Mouse (Mus musculus) kidney, postnatal 0 days (tissue): ENCODE results near the gene Bdh1. TPM values are rescaled to one million over a fixed set of nuclear protein-coding genes. Genes with fewer than 3 reads are reported as not detected.

Source experiments
- ATAC-seq: fragments of 200-750 bp; cut with Nextera tagmentation; replicated peaks from 2 replicates; pipeline ENCODE4 v1.8.0; 2017; ENCODE audit warnings: low read depth, moderate number of reproducible peaks, moderate TSS enrichment, moderate library complexity; ENCODE audit not compliant: low FRiP score
- DNase-seq: peaks from one replicate; pipeline ENCODE4 v3.0.0-alpha.2; 2016; ENCODE audit warnings: low spot score
- H3K27ac ChIP-seq: fragments of 300-500 bp; sonication (generic); 2 replicates; pipeline ENCODE4 v1.5.1; 2014; ENCODE audit warnings: mild to moderate bottlenecking
- H3K27me3 ChIP-seq: fragments of 300-500 bp; sonication (generic); 2 replicates; pipeline ENCODE4 v1.6.1; 2014; ENCODE audit warnings: low read length, mixed read lengths; ENCODE audit not compliant: insufficient read depth
- H3K36me3 ChIP-seq: fragments of 300-500 bp; sonication (generic); 2 replicates; pipeline ENCODE4 v1.6.1; 2014; ENCODE audit warnings: low read length, mixed read lengths; ENCODE audit not compliant: insufficient read depth
- H3K4me1 ChIP-seq: fragments of 300-500 bp; sonication (generic); replicated peaks from 2 replicates; pipeline ENCODE4 v1.6.1; 2014; ENCODE audit warnings: antibody characterized with exemption, low read length, mixed read lengths; ENCODE audit not compliant: insufficient read depth
- H3K4me2 ChIP-seq: fragments of 300-500 bp; sonication (generic); 2 replicates; pipeline ENCODE4 v1.6.1; 2014; ENCODE audit warnings: mild to moderate bottlenecking, low read length, moderate library complexity, mixed read lengths
- H3K4me3 ChIP-seq: fragments of 300-500 bp; sonication (generic); replicated peaks from 2 replicates; pipeline ENCODE4 v1.5.1; 2014; ENCODE audit warnings: low read depth, low read length
- H3K9ac ChIP-seq: fragments of 300-500 bp; sonication (generic); 2 replicates; pipeline ENCODE4 v1.6.1; 2014; ENCODE audit warnings: low read depth, low read length
- H3K9me3 ChIP-seq: fragments of 300-500 bp; sonication (generic); replicated peaks from 2 replicates; pipeline ENCODE4 v1.6.1; 2016; ENCODE audit warnings: low read length, inconsistent platforms, mixed read lengths
- CTCF ChIP-seq: IDR thresholded peaks from 2 replicates; pipeline ENCODE4 v1.5.1; 2016; ENCODE audit warnings: antibody characterized with exemption, low read depth, mild to moderate bottlenecking, moderate library complexity
- WGBS: fragments of 180-500 bp; shearing (Covaris S2); extraction: QIAGEN DNeasy Blood & Tissue Kit; methylation state at CpG from one replicate; pipeline ENCODE4 v1.1.7; 2014; 5-methylcytosine and 5-hydroxymethylcytosine counted together
- polyA plus RNA-seq: library from polyadenylated mRNA; unstranded; fragments of >200 nt; fragmentation: Nextera tagmentation; extraction: Ambion mirVana; gene quantifications from 2 replicates; pipeline ENCODE4 v1.2.1, GENCODE M21; 2015

Bdh1 gene
- polyA plus RNA-seq, 1 experiment from 2014 or later, result 88.8 TPM

- Histone ChIP-seq H3K4me2 (no peak overlapping the region), H3K27me3 (0 out of 2 replicates have a peak, but pooled peaks cover 5% of the 10 kb centered on the region), H3K4me3 (no peak overlapping the region), H3K4me1 (peaks cover 12% of the 10 kb centered on the region), H3K36me3 (no peaks in the 10 kb centered on the region), H3K27ac (no peak overlapping the region), H3K9me3 (no peaks in the 10 kb centered on the region), H3K9ac (no peak overlapping the region)
- no peak for ATAC-seq
- peak; percentile 55 for DNase-seq
- peak; percentile 90 for TF ChIP-seq CTCF
- 2% methylated on average over 4 of the region's 4 CpGs for WGBS
These were observed 3.4 kb downstream of the Bdh1 start for GRCm38 (mm10) chr16:31425508-31425907.

- peaks cover 12% of the 10 kb centered on the region for H3K4me1 ChIP-seq
- H3K27ac ChIP-seq, result no peak overlapping the region
- 0 out of 2 replicates have a peak, but pooled peaks cover 5% of the 10 kb centered on the region for H3K27me3 ChIP-seq
- no peak for TF ChIP-seq CTCF
- 88% methylated on average over 6 of the region's 6 CpGs for WGBS
- H3K9ac ChIP-seq, result no peak overlapping the region
- DNase-seq (no peak), ATAC-seq (no peak)
- no peak overlapping the region for H3K4me2 ChIP-seq
- H3K36me3 ChIP-seq, result no peaks in the 10 kb centered on the region
- no peaks in the 10 kb centered on the region for H3K9me3 ChIP-seq
- H3K4me3 ChIP-seq, result no peak overlapping the region
These were observed 4.5 kb downstream of the Bdh1 start for GRCm38 (mm10) chr16:31426496-31427126.

- Histone ChIP-seq H3K27ac (no peak overlapping the region; the same call in 1 of the 2 replicates), H3K4me1 (peaks cover 13% of the 10 kb centered on the region), H3K9ac (peak overlapping the region; percentile 55; the same call in 1 of the 2 replicates), H3K27me3 (0 out of 2 replicates have a peak, but pooled peaks cover 5% of the 10 kb centered on the region), H3K4me2 (peak overlapping the region; percentile 85), H3K36me3 (no peaks in the 10 kb centered on the region), H3K9me3 (no peaks in the 10 kb centered on the region), H3K4me3 (peak overlapping the region; percentile 47)
- WGBS, result 5% methylated on average over 11 of the region's 11 CpGs
- no peak for DNase-seq
- no peak for ATAC-seq
- no peak for TF ChIP-seq CTCF
These were observed 6.2 kb downstream of the Bdh1 start for GRCm38 (mm10) chr16:31428335-31428674.

GRCm38 (mm10) chr16:31428675-31429470, 6.8 kb downstream of the Bdh1 start:
- peak; percentile 39; the same call in 1 of the 2 replicates for TF ChIP-seq CTCF
- DNase-seq (peak; percentile 25), ATAC-seq (peak; percentile 40)
- under 1% methylated on average over 65 of the region's 65 CpGs for WGBS
- 0 out of 2 replicates have a peak, but pooled peaks cover 5% of the 10 kb centered on the region for H3K27me3 ChIP-seq
- peaks cover 19% of the 10 kb centered on the region for H3K4me1 ChIP-seq
- H3K4me3 ChIP-seq, result peak overlapping the region; percentile 47
- peak overlapping the region; percentile 85 for H3K4me2 ChIP-seq
- H3K9me3 ChIP-seq, result no peaks in the 10 kb centered on the region
- no peaks in the 10 kb centered on the region for H3K36me3 ChIP-seq
- peak overlapping the region; percentile 55 for H3K9ac ChIP-seq
- H3K27ac ChIP-seq, result peak overlapping the region; percentile 65

- DNase-seq (peak; percentile 95), ATAC-seq (peak; percentile 97)
- H3K9ac ChIP-seq, result peak overlapping the region; percentile 55
- peaks cover 21% of the 10 kb centered on the region for H3K4me1 ChIP-seq
- H3K4me3 ChIP-seq, result peak overlapping the region; percentile 47
- WGBS, result under 1% methylated on average over 48 of the region's 49 CpGs
- no peaks in the 10 kb centered on the region for H3K9me3 ChIP-seq
- peak overlapping the region; percentile 65 for H3K27ac ChIP-seq
- 0 out of 2 replicates have a peak, but pooled peaks cover 5% of the 10 kb centered on the region for H3K27me3 ChIP-seq
- peak overlapping the region; percentile 85 for H3K4me2 ChIP-seq
- no peaks in the 10 kb centered on the region for H3K36me3 ChIP-seq
- TF ChIP-seq CTCF, result no peak
These were observed 7.5 kb downstream of the Bdh1 start for GRCm38 (mm10) chr16:31429471-31430155.
